Mouse (Mus musculus): ENCODE measurements around the gene Gm45015.

- TF ChIP-seq GATA1 (IDR thresholded peaks at IDR 0.05; ENCODE audit: low read length): no peak
- TF ChIP-seq TAL1 (IDR thresholded peaks at IDR 0.05; ENCODE audit: low read length): no peak
These were observed 48.3 kb upstream of the Gm45015 start for GRCm38 (mm10) chrX:73384924-73385323.

All from erythroblast, embryonic 14.5 days (primary cell).